Mouse (Mus musculus): Measurements from ENCODE around the gene Clec18a. TPM values are rescaled to one million over a fixed set of nuclear protein-coding genes. Genes with fewer than 3 reads are reported as not detected.
"Not testable (repeated sequence)": the region's sequence is repeated elsewhere in the genome, so short reads cannot be mapped to it uniquely, and the experiment has no call there.

Clec18a gene
- polyA plus RNA-seq, 1 experiment from 2014 or later: not detected

GRCm38 (mm10) chr8:111027391-111027937 lies 64.8 kb downstream of the Clec18a start:
- H3K27me3 ChIP-seq (ENCODE audit: control insufficient read depth, insufficient read depth, low read length): no peaks in the 10 kb centered on the region
- H3K9me3 ChIP-seq (replicated peaks; ENCODE audit: control insufficient read depth, low read length): no peaks in the 10 kb centered on the region
- peak overlapping the region; percentile 68 for H3K4me3 ChIP-seq (replicated peaks; ENCODE audit: low read length)
- peak overlapping the region; percentile 84 for H3K9ac ChIP-seq (ENCODE audit: low read length)
- H3K36me3 ChIP-seq (ENCODE audit: control insufficient read depth, insufficient read depth, low read length): no peaks in the 10 kb centered on the region
- H3K4me1 ChIP-seq (ENCODE audit: control insufficient read depth, insufficient read depth, low read length): no peaks in the 10 kb centered on the region
- peak overlapping the region; percentile 64 for H3K4me2 ChIP-seq (ENCODE audit: low read depth, low read length)
- ATAC-seq (ENCODE audit: insufficient read depth, low FRiP score): peak; percentile 96
- H3K27ac ChIP-seq (ENCODE audit: low read length): peak overlapping the region; percentile 54
- 0% methylated on average over 31 of the region's 31 CpGs for WGBS

- not testable (repeated sequence) for H3K9ac ChIP-seq (ENCODE audit: low read length); H3K4me2 ChIP-seq (ENCODE audit: low read depth, low read length); H3K4me3 ChIP-seq (replicated peaks; ENCODE audit: low read length); ATAC-seq (ENCODE audit: insufficient read depth, low FRiP score); H3K9me3 ChIP-seq (replicated peaks; ENCODE audit: control insufficient read depth, low read length); H3K27me3 ChIP-seq (ENCODE audit: control insufficient read depth, insufficient read depth, low read length); H3K27ac ChIP-seq (ENCODE audit: low read length); H3K4me1 ChIP-seq (ENCODE audit: control insufficient read depth, insufficient read depth, low read length); H3K36me3 ChIP-seq (ENCODE audit: control insufficient read depth, insufficient read depth, low read length)
- WGBS: 92% methylated on average over 1 of the region's 2 CpGs
Observed at GRCm38 (mm10) chr8:111026609-111027008, 65.6 kb downstream of the Clec18a start.

DNA sequence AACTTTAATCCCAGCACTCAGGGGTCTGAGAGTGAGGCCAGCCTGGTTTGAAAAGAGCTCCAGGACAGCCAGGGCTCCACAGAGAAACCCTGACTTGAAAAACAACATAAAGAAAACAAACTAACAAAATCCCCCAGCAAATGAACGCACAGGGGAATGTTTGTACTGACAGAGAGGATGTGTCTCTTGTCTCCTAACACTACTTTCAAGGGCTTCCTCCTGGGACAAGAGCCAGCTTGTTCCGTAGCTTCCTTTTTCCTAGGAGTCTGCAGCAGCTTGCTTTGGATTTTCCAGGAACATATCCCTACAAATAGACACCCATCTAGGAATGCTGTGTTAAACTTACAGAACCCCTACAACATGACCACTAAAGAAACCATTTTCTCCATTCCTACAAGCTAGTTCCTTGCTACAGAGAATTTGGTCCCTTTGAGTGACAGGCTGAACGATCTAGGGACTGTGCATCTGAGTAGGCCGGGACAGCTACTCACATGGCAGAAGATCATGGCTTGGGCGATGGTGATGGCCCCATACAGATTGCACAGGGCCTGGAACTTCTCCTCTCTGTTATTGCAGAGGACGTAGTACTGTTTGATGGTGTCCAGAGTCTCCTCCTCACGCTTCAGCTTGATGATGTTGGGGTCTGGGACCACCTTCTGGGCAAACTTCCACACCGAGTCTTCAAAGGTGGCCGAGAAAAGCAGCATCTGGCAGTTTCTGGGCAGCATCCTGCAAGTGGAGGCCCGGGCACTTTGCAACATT lies 81.8 kb downstream of the Clec18a start:
- not testable (repeated sequence) for H3K27ac ChIP-seq (ENCODE audit: low read length); H3K27me3 ChIP-seq (ENCODE audit: control insufficient read depth, insufficient read depth, low read length); H3K36me3 ChIP-seq (ENCODE audit: control insufficient read depth, insufficient read depth, low read length); H3K4me3 ChIP-seq (replicated peaks; ENCODE audit: low read length); H3K9me3 ChIP-seq (replicated peaks; ENCODE audit: control insufficient read depth, low read length); H3K4me2 ChIP-seq (ENCODE audit: low read depth, low read length); ATAC-seq (ENCODE audit: insufficient read depth, low FRiP score); H3K9ac ChIP-seq (ENCODE audit: low read length); H3K4me1 ChIP-seq (ENCODE audit: control insufficient read depth, insufficient read depth, low read length)
- WGBS: 90% methylated on average over 9 of the region's 10 CpGs

Small RNAs within 50 kb of the gene (microRNA-seq; reads per million reads assigned to microRNA genes)
- gene Gm24103: not detected
- 0.50 reads per million for gene Mir3473d

Other genes starting within 250 kb of the Clec18a start
- 70.3 and 71.5 TPM in 2 replicates for gene Cog4, start 245.8 kb downstream of the Clec18a start, polyA plus RNA-seq (2015; fragmentation: Nextera tagmentation; extraction: Ambion mirVana)
- 128 and 131 TPM in 2 replicates for gene Sf3b3, start 245.6 kb downstream of the Clec18a start, polyA plus RNA-seq (2015; fragmentation: Nextera tagmentation; extraction: Ambion mirVana)
- 12.2 and 13.3 TPM in 2 replicates for gene Fuk, start 189.9 kb downstream of the Clec18a start, polyA plus RNA-seq (2015; fragmentation: Nextera tagmentation; extraction: Ambion mirVana)
- gene St3gal2, start 172.5 kb downstream of the Clec18a start, polyA plus RNA-seq (2015; fragmentation: Nextera tagmentation; extraction: Ambion mirVana): 17.0 and 17.1 TPM in 2 replicates
- 10.7 and 12.5 TPM in 2 replicates for gene Ddx19a, start 94.6 kb downstream of the Clec18a start, polyA plus RNA-seq (2015; fragmentation: Nextera tagmentation; extraction: Ambion mirVana)
- gene Ddx19b, start 60.7 kb downstream of the Clec18a start, polyA plus RNA-seq (2015; fragmentation: Nextera tagmentation; extraction: Ambion mirVana): 6.9 and 7.9 TPM in 2 replicates
- 49.3 and 56.1 TPM in 2 replicates for gene Aars, start 59.3 kb downstream of the Clec18a start, polyA plus RNA-seq (2015; fragmentation: Nextera tagmentation; extraction: Ambion mirVana)
- gene Exosc6, start 36.1 kb downstream of the Clec18a start, polyA plus RNA-seq (2015; fragmentation: Nextera tagmentation; extraction: Ambion mirVana): not detected in 2 replicates
- 9.7 and 10.8 TPM in 2 replicates for gene Pdpr, start 2.2 kb upstream of the Clec18a start, polyA plus RNA-seq (2015; fragmentation: Nextera tagmentation; extraction: Ambion mirVana)
- gene Glg1, start 166.8 kb upstream of the Clec18a start, polyA plus RNA-seq (2015; fragmentation: Nextera tagmentation; extraction: Ambion mirVana): 53.9 and 54.2 TPM in 2 replicates
- 47.0 and 50.1 TPM in 2 replicates for gene Rfwd3, start 207.8 kb upstream of the Clec18a start, polyA plus RNA-seq (2015; fragmentation: Nextera tagmentation; extraction: Ambion mirVana)
- 2.6 and 2.7 TPM in 2 replicates for gene Mlkl, start 245.8 kb upstream of the Clec18a start, polyA plus RNA-seq (2015; fragmentation: Nextera tagmentation; extraction: Ambion mirVana)

Measured in stomach, embryonic 16.5 days (tissue).